Mouse (Mus musculus) neural tube, postnatal 0 days (tissue): ENCODE measurements around the gene Entpd5. TPM values are rescaled to one million over a fixed set of nuclear protein-coding genes. Genes with fewer than 3 reads are reported as not detected.

Source experiments
- polyA plus RNA-seq: library from polyadenylated mRNA; unstranded; fragments of >200 nt; fragmentation: Nextera tagmentation; extraction: Ambion mirVana; gene quantifications from 2 replicates; pipeline ENCODE4 v1.2.1, GENCODE M21; 2015

Gene Entpd5
- 11.0 and 12.6 TPM in 2 replicates for polyA plus RNA-seq

GRCm38 (mm10) chr12:84408819-84409507 lies at the start of gene Entpd5, which contains the start of gene Bbof1:
Entpd5 (minus strand) TSS chr12:84409029.
Bbof1 (plus strand) TSS chr12:84409071.

GRCm38 (mm10) chr12:84450718-84451646 lies 42.2 kb upstream of the Entpd5 start, which contains the start of the genes Aldh6a1 and Lin52:
Aldh6a1 (minus strand) TSS chr12:84451004.
Lin52 (plus strand) TSS chr12:84451422.

DNA sequence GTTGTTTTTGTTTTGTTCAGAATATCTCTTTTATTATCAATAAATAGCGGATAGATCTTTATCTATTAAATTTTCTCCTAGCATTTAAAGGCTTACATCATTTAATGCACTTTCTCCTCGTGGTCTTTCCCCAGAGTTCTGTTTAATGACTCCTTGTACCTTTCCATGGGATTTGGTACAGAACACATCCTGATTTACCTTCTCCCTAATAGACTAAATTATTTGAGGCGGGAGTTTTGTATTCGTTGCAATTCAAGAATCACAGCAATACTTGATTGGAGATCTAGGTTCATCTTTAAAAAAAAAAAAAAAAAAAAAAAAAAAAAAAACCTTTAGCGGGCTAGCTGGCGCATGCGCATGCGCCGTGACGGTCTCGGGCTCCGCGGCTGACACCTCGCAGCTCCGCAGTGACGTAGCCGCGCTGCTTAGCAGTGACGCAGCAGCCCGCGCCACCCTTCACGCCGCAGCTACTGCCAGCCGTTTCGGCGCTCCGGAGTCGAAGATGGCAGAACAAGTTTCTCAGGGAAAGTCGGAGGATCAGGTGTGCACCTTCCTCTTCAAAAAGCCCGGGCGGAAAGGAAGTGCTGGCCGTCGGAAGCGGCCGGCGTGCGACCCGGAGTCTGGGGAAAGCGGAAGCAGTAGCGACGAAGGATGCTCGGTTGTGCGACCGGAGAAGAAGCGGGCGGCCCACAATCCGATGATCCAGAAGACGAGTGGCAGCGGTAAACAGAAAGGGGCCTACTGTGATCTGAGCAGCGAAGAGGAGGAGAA lies 8.2 kb upstream of the Entpd5 start, which contains the start of gene Rnf113a2:
Gene Rnf113a2, plus strand, starts transcription at position 363 of the 771 bp plus-strand sequence.

DNA sequence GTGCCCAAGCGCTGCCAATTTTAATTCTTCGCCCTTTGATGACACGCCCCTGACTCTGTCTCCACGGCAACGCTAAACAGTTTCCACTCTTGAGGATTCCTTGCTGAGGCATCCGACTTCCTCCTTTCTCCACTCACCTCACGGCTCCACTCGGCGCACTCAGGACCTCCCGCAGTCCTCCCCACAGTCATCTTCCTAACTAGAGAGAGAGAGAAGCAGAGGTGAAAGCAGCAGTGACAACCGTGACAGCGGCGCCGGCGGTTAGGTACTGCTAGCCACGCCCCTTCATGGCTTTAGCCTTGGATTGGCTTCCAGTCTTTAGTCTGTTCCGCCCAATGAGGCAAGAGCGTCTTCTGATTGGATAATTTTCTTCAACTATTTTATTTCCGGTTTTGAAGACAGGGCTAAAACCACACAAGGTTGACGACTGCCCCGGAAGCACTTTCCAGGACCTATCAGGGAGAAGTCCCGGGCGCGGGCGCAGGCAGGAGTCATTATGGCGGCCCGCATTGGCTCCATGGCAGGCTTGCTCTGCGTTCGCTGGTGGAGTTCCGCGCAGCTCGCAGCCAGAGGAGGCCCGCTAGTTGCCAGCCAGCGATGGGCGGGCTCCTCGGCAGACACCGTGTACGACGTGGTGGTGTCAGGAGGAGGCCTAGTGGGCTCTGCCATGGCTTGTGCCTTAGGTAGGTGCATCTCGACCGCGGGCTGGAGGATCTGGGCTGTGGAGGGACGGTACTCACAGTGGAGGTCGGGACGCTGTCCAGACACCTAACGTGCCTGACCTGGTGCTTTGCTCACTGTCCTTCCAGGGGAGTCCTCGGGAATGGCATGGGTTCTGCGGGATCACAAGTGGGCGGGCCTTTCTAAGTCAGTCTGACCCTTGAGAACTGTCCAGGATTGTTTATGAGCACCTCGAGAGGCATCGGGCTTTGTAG lies 47.0 kb downstream of the Entpd5 start, which contains the start of the genes Coq6 and Fam161b:
Gene Coq6, plus strand, starts transcription at position 103 of the 935 bp plus-strand sequence.
Gene Fam161b, minus strand, starts transcription at position 279 of the 935 bp plus-strand sequence.

Other genes with a start within 250 kb of the Entpd5 start
- 3.7 and 4.1 TPM in 2 replicates for gene Elmsan1, start 190.1 kb downstream of the Entpd5 start, polyA plus RNA-seq
- 15.4 and 17.5 TPM in 2 replicates for gene Ptgr2, start 123.8 kb downstream of the Entpd5 start, polyA plus RNA-seq
- gene Zfp410, start 92.2 kb downstream of the Entpd5 start, polyA plus RNA-seq = 42.4 and 46.6 TPM in 2 replicates
- gene Coq6, start 47.4 kb downstream of the Entpd5 start, polyA plus RNA-seq = 35.3 and 37.0 TPM in 2 replicates
- gene Fam161b, start 47.2 kb downstream of the Entpd5 start, polyA plus RNA-seq = 10.4 and 12.4 TPM in 2 replicates
- gene Bbof1, start within 50 bp of the Entpd5 start, polyA plus RNA-seq = 2.8 and 3.0 TPM in 2 replicates
- 20.4 and 22.0 TPM in 2 replicates for gene Rnf113a2, start 8.2 kb upstream of the Entpd5 start, polyA plus RNA-seq
- gene Aldh6a1, start 42.0 kb upstream of the Entpd5 start, polyA plus RNA-seq = 44.9 and 50.0 TPM in 2 replicates
- gene Lin52, start 42.4 kb upstream of the Entpd5 start, polyA plus RNA-seq = 26.9 and 27.0 TPM in 2 replicates
- 4.6 and 7.0 TPM in 2 replicates for gene Vsx2, start 160.7 kb upstream of the Entpd5 start, polyA plus RNA-seq
- gene Abcd4, start 208.4 kb upstream of the Entpd5 start, polyA plus RNA-seq = 10.8 and 10.9 TPM in 2 replicates
- not detected in 2 replicates for gene Vrtn, start 232.0 kb upstream of the Entpd5 start, polyA plus RNA-seq